Mouse (Mus musculus) kidney, adult 10 weeks (tissue): ENCODE measurements around the gene B4galt5. TPM values are rescaled to one million over a fixed set of nuclear protein-coding genes. Genes with fewer than 3 reads are reported as not detected.

Experiments used
- polyA plus RNA-seq: library from polyadenylated mRNA; stranded (reverse); fragments of 350-450 nt; fragmentation: Illumina TruSeq; extraction: RNeasy Lipid Tissue Mini Kit (QIAGEN cat#74804); gene quantifications from one replicate; pipeline ENCODE4 v1.2.3, GENCODE M21; 2014; ENCODE audit warnings: low read depth, low replicate concordance

The B4galt5 gene
- 7.5 TPM for polyA plus RNA-seq

DNA sequence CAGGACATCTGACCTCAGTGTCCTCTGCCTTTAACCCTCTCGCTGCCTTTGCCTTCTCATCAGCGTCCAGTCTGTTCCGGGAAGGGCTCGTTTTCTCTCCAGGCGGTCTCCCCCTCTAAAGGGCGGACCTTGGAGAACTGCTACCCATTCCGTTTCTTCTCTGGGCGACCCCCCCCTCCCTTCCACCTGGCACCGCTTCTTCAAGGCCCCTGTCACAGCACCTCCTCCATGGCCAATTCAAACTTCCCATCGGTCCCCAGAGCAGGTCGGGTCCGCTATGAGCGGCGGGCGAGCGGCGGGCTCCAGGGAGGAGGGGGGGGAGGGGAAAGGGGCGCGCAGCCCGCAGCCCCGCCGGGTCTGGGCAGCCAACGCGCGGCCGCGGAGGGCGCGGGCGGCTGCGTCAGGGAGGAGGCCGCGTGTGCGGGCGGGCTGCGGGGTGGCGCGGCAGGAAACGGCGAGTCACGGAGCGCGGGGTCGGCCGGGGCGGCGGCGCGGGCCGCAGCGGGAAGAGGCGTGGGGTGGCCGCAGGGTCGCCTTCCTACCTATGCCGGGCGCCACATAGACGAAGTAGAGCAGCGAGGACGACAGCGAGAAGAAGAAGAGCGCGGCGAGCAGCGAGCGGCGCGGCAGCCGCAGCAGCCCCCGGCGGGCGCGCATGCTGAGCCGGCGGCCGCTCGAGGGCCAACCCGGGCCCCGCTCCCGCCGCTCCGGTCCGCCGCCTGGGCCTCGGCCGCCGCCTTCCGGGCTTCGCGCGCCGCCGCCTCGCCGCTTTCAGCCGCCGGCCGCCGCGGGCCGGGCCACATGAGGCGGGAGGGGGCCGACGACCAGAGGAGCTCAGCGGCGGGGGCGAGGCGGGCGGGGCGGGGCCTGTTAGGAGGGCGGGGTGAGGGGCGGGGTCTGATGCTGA, at the start of gene B4galt5:
B4galt5 (minus strand) TSS at position 808 of the 907 bp plus-strand sequence.

Other genes starting within 250 kb of the B4galt5 start
- 1.0 TPM for gene Kcnb1, start 159.0 kb downstream of the B4galt5 start, polyA plus RNA-seq
- 0.69 TPM for gene Ptgis, start 108.6 kb downstream of the B4galt5 start, polyA plus RNA-seq
- 92.9 TPM for gene Slc9a8, start 72.5 kb upstream of the B4galt5 start, polyA plus RNA-seq
- 18.6 TPM for gene Rnf114, start 143.5 kb upstream of the B4galt5 start, polyA plus RNA-seq
- gene Spata2, start 143.7 kb upstream of the B4galt5 start, polyA plus RNA-seq, result 3.4 TPM
- gene Snai1, start 189.0 kb upstream of the B4galt5 start, polyA plus RNA-seq, result not detected